Mouse (Mus musculus): ENCODE results near the gene Usp6nl.

The Usp6nl gene

DNA sequence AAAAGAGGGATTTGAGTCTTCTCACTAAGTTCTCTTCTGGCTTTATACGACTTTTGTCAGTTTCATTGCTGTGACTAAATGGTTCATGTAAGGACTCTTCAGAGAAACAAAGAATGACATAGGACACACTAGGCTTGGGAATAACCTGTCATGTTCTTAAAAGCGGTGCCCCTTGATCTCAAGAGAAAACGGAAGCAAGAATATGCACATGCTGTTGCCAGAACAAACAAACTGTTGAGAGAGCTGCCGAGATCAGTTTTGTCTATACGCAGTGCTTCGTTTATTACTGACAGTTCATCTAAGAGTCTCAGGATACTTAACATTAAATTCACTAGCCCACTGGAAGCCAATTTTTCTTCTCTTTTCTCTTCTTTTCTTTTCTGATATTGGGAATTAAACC, 76.4 kb downstream of the Usp6nl start:
- in situ Hi-C loops (cut with MboI; ENCODE audit: low pct_unique_long_range_greater_than_20kb in 1 of 2, low sequenced_read_pairs in 2 of 2, unreplicated experiment in 1 of 2) = no loop called here

DNA sequence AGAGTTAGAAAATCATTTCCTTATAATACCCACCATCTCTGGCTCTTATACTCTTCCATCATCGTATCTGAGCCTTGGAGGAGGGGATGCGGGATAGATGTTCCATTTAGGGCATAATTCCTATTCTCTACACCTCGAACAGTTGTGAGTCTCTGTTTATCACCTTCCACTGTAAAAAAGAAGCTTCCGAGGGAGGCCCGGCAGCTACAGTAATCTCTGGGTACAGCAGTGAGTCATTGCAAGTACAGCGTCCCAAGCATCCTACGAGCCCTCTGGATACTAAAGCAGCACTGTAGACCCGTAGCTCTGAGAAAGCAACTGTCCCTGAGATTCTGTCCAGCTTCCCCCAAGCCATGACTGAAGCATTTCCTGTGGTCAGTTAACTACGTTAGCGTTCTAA, 78.6 kb downstream of the Usp6nl start:
- in situ Hi-C loops (cut with MboI; ENCODE audit: low pct_unique_long_range_greater_than_20kb in 1 of 2, low sequenced_read_pairs in 2 of 2, unreplicated experiment in 1 of 2) = loop anchor here in 1 of 2 experiments (10.0 kb wide), 1 partner anchor 186 kb away; the partner anchor contains the start of gene Echdc3

DNA sequence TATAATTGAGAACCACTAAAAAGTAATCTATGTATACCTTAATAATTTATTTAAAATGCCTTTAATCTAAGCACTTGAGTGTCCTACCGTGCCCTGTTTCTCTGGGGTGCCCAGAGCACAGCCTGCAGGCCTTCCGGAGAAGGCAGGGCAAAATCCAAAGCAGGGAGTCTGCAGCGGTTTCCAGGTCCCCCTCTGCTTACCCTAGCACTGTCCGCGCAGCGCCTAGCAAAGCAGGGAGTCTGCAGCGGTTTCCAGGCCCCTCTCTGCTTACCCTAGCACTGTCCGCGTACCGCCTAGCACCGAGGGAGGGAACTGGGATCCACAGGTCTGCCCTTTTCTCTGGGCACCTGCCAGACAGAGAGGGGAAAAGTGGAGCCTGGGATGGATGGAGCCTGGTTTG, 80.9 kb downstream of the Usp6nl start:
- in situ Hi-C loops (cut with MboI; ENCODE audit: low pct_unique_long_range_greater_than_20kb in 1 of 2, low sequenced_read_pairs in 2 of 2, unreplicated experiment in 1 of 2) = loop anchor here in 1 of 2 experiments (10.0 kb wide), 1 partner anchor 189 kb away; the partner anchor contains the start of gene Echdc3

DNA sequence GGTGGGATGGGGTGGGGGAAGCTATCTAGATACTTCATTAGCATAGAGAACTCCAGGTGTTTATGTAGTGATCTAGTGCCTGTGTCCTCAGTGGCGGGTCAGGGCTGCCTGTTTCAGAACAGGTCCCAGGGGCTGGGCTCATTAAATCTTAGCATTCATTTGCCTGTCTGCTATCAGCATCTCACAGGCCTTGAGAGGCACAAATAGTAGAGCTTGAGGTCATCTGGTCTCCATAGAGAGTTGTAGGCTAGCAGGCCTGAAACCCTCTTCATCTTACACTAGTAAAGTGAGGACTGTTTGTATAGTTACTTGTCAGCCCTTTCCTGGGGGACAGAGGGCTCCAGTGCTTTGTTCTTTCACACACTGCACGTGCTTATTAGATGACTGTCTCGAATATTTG, 81.5 kb downstream of the Usp6nl start:
- in situ Hi-C loops (cut with MboI; ENCODE audit: low pct_unique_long_range_greater_than_20kb in 1 of 2, low sequenced_read_pairs in 2 of 2, unreplicated experiment in 1 of 2) = loop anchor here in 1 of 2 experiments (10.0 kb wide), 1 partner anchor 189 kb away; the partner anchor contains the start of gene Echdc3

DNA sequence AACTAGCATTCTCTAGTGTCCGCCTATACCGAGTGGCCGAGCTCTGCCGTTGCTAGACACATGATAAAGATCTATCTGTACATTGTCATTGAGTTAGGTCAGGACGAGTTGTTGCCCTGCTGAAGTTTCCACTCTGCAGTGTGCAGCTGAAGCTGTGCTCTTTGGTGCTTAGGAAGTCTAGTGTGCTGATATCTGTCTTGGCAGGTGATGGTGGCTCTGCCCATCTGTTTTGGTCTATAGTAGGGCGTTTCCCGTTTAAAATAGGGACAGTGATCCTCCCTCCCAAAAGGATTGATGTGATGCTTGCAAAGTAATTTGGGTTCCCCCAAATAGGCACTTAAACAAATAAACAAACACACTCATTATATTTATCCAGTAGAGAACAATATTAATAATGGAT, 82.2 kb downstream of the Usp6nl start:
- in situ Hi-C loops (cut with MboI; ENCODE audit: low pct_unique_long_range_greater_than_20kb in 1 of 2, low sequenced_read_pairs in 2 of 2, unreplicated experiment in 1 of 2) = loop anchor here (5.0 to 10.0 kb wide), 2 partner anchors 182 to 190 kb away; partner anchors contain the start of gene Echdc3 (in 1 of the 2)

DNA sequence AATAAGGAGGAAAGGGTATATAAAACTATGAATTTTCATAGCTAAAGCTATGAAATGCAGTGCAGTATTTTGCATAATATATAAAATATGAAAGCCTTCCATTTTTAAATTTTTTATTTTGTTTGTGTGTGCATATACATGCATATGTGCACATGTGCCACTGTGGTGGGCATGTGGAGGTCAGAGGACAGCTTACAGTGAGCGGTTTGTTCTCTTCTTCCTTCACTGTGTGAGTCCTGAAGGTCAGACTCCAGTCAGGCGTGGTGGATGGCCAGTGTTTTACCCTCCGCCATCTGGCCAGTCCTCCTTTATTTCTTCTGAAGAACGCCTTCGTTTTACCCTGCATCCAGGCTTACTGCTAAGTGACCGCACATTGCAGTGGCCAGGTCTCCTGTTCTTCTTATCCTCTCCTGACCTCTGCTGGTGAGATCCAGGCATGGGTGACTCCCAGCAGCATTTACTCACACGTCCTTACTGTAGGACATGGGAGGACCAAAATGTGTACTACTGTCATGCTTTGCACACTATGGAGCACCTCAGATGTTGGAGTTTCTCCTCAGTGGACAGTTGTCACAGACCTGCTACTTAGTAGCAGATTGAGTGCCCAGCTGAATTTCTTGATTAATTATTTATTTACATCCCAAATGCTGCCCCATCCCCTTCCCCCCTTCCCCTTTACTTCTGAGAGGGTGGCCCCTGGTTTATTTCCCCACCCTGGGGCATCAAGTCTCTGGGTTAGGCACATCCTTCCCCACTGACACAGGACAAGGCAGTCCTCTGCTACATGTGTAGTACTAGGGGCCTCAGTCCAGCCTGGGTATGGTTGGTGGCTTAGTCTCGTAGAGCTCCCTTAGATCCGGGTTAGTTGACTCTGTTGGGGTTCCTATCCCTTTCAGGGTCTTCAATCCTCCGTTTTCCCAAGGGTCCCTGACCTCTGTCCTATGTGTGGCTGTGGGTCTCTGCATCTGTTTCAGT, 82.9 kb downstream of the Usp6nl start:
- in situ Hi-C loops (cut with MboI; ENCODE audit: low pct_unique_long_range_greater_than_20kb in 1 of 2, low sequenced_read_pairs in 2 of 2, unreplicated experiment in 1 of 2) = loop anchor here (5.0 to 10.0 kb wide), 2 partner anchors 183 to 191 kb away; partner anchors contain the start of gene Echdc3 (in 1 of the 2)

DNA sequence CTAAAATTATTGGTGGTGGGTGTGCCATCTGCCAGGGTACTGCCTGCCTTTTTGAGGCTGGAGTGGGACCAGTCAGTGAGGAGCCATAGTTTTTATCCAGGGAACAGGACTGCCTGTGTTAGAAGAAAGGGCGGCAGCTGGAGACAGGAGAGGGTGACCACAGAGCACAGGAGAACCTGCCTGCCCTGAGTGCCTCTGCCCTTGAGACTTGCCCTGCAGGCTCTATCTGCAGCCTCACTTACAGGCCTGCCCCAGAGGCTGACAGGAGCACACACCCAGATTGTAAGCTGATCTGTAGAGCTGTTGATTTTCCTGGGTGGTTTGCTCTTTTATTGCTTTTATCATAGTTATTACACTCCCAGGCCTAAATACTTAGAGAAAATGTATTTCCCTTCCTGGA, 85.2 kb downstream of the Usp6nl start:
- in situ Hi-C loops (cut with MboI; ENCODE audit: low pct_unique_long_range_greater_than_20kb in 1 of 2, low sequenced_read_pairs in 2 of 2, unreplicated experiment in 1 of 2) = loop anchor here (5.0 to 10.0 kb wide), 2 partner anchors 185 to 193 kb away; partner anchors contain the start of gene Echdc3 (in 1 of the 2)

DNA sequence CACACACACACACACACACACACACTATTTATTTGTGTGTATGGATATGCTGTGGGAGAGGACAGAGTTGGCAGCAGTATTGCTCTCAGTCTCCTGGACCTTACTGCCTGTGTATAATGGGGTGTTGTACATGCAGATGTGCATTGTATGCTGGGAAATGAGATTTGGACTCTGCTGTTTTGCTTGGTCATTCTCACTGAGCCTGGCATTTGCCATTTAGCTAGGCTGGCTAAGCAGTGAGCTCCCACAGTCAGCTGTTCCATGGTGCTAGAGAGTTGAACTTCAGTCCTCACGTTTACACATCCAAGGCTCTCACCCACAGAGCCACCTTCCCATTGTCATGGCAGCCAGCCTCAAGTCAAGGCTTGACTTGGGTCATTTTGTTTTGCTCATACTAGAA, 90.2 kb downstream of the Usp6nl start:
- in situ Hi-C loops (cut with MboI; ENCODE audit: low pct_unique_long_range_greater_than_20kb in 1 of 2, low sequenced_read_pairs in 2 of 2, unreplicated experiment in 1 of 2) = no loop called here

DNA sequence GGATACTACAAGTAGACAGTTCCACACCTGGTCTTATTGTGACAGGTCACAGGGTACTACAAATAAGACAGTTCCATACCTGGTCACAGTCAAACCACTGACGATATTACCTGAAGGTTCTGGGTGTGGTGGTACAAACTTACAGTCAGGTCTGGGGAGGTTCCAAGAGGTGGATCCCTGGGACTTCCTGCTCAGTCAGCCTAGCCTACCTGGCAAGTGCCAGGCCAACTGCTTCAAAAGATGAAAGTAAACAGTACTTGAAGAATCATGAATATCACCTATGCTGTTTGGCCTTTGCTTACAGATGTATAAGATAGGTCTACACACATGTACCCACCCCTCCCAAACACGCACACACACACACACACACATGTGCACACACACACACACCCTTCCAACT, 91.3 kb downstream of the Usp6nl start:
- in situ Hi-C loops (cut with MboI; ENCODE audit: low pct_unique_long_range_greater_than_20kb in 1 of 2, low sequenced_read_pairs in 2 of 2, unreplicated experiment in 1 of 2) = no loop called here

DNA sequence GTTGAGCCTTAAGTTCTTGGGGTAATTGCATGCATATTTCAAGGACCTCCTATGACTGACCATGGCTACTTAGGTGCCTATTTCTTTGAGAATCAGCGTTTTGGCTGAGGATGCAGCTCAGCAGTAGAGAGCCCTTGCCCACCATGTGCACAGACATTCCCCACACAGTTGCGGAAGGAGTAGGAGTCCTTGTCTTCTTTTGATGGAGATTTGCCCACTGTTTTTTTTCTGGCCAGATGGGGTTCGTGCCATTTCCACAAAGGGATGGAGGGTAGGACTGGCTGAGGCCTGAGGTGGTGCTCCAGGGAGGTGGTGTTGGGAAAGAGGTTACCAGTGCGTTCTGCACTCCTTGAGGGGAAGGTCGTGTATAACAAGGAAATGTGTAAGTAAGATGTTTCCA, 91.9 kb downstream of the Usp6nl start:
- in situ Hi-C loops (cut with MboI; ENCODE audit: low pct_unique_long_range_greater_than_20kb in 1 of 2, low sequenced_read_pairs in 2 of 2, unreplicated experiment in 1 of 2) = no loop called here

DNA sequence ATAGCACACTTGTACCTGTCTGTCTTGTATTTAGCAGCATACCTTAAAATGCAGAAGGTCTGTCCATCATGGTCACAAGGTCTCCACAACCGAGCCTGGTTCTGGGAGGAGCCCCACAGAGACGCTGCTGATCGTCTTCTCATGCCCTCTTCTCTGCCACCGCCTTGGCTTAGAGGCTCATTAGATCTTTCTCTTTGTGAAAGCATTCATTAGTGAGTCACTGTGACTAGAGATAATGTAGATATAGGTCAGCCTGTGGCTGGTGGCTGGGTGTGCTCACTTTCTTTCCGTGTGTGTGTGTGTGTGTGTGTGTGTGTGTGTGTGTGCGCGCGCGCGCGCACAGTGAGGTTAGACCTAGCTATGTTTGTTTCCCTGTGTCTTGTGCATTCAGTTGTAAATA, 94.7 kb downstream of the Usp6nl start:
- in situ Hi-C loops (cut with MboI; ENCODE audit: low pct_unique_long_range_greater_than_20kb in 1 of 2, low sequenced_read_pairs in 2 of 2, unreplicated experiment in 1 of 2) = no loop called here

DNA sequence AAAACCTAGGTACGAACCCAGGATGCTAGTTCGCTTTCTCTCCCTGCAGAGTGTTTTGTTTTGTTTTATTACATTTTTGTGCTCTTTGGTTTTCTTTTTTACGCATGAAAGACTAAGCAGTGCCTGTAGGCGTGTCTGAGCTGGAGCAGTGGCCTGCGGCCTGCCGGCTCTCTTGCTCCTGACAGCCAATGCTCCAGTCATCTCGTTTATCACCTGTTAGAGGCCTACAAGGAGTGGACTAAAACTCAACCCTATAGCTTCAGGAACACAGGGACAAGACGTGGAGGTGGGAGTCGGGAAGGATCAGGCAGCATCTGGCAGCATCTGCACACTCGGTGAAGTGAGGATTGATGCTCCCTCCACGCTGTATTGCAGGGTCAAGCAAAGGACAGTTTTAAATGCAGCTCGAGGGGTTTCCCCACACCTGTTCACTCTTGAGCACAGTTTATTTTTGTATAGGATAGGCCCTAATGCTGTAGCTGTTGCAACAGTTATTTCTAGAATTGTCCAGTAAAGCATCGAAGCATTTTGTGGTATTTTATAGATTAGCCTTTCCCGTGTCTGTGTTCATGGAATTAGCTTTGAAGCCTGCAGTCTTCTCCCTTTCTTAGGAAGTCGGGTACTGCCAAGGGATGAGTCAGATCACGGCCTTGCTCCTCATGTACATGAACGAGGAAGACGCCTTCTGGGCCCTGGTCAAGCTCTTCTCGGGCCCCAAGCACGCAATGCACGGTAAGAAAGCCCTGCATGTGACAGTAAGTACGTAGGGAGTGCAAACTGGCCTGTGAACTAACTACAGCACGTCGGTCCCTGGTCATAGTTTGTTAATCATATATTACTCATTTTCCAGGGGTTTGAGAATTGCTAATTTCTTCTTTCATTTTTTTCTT, 101.4 kb downstream of the Usp6nl start:
- in situ Hi-C loops (cut with MboI; ENCODE audit: low pct_unique_long_range_greater_than_20kb in 1 of 2, low sequenced_read_pairs in 2 of 2, unreplicated experiment in 1 of 2) = no loop called here

DNA sequence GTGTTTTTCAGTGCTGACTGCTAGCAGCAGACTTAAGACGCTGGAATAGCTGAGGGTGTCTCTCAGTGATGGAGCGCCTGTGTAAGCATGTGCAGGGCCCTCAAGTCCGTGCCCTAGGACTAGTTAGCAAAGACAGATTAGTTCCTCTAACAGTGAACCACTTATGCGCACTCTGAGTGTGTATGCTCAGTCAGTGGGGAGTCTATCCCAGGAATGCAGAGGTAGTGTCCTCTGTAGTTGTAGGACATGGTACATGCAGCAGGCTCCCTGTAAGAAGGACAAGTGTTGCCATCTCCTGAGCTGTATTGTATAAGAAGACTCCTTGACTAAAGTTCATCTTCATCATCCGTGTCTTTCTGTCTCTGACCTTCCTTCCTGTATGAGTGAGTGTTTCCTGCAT, 102.4 kb downstream of the Usp6nl start:
- in situ Hi-C loops (cut with MboI; ENCODE audit: low pct_unique_long_range_greater_than_20kb in 1 of 2, low sequenced_read_pairs in 2 of 2, unreplicated experiment in 1 of 2) = no loop called here

DNA sequence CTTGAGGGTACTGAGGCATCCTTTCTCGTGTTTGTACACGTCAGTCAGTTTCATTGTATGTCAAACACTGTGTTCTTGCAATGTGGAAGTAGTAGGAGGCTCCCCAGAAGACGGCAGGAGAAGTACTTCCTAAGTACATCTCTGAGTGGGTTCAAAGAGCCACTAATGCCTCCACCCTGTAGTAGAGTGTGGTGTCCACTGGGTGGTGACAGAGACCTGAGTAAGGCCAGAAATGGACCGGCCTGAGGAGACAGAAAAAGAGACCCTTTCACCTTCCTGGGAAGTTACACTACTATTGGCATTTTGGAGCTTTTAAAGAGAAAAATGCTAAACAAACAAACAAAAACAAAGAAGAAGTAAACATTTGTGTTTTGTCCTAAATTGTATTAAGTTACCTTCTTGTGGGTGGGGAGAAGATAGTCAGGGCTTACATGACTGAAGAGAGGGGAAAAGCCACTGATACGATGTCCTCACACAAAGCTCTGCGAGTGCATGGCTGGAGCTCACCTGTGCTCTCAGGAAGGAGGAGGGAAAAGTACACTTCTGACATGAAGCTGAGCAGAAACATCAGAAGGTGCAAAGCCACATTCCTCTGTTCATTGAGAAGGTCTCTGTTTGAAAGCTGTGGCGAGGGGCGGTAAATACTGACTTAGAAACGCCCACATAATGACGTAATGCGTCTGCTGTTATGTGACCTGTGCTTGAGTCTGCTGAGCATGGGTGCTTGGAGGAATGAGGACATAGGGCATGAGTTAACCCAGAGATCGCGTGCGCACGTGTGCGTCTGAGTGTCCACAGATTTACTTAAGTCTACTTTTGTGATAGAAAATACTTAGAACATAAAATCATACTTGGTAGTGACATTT, 113.9 kb downstream of the Usp6nl start:
- in situ Hi-C loops (cut with MboI; ENCODE audit: low pct_unique_long_range_greater_than_20kb in 1 of 2, low sequenced_read_pairs in 2 of 2, unreplicated experiment in 1 of 2) = no loop called here

DNA sequence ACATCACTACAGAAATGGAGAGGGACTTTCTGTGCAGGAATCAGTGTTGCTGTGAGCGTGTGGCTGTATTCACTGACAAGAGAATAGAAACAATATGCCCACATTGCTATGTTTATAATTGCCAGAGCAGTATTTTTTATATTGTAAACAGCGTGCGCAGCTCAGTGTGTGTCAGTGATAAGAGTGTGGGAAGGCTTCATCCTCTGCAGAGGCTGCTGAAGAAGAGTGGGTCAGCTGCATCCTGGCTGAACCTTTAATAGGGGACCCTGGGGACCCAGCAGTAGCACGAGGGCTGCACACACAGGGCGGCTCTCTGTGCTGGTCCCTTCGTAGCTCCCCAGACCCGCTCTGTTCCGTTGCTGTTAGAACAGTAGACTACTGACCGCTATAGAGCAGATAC, 119.2 kb downstream of the Usp6nl start:
- in situ Hi-C loops (cut with MboI; ENCODE audit: low pct_unique_long_range_greater_than_20kb in 1 of 2, low sequenced_read_pairs in 2 of 2, unreplicated experiment in 1 of 2) = no loop called here

DNA sequence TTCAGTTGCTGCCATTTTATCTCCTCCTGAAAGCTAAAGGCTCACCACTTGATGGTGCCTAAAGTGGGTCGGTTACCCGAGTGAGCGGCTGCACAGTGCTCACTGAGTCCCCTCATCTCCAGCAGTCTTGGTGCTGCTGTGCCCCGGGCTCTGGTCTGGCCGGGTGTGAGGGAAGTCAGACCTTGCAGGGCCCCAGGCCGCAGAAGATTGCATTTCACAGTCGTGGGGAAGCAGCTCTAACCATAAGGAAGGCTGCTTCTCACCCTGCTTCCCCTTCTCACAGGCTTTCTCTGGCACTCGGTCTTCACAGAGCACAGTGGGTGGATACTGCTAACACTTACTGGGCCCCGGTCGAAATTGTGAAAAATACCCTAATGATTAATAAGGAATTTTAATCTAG, 119.8 kb downstream of the Usp6nl start:
- in situ Hi-C loops (cut with MboI; ENCODE audit: low pct_unique_long_range_greater_than_20kb in 1 of 2, low sequenced_read_pairs in 2 of 2, unreplicated experiment in 1 of 2) = no loop called here

DNA sequence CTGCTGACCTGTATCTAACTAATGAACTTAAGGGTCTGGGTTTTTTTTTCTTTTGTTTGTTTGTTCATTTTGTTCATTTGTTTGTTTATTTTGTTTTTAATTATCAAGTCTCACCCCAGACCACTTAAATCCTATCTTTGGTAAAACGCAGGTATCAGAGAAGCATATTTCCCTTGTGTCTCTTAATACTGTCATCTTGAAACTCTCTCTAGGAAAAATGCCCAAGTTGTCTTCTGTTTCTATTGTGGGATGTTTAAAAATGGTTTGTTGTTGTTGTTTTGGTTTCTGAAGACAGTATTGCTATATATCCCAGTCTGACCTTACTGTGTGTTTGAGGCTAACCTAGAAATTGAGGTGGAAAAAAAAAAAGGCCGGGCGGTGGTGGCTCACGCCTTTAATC, 121.5 kb downstream of the Usp6nl start:
- in situ Hi-C loops (cut with MboI; ENCODE audit: low pct_unique_long_range_greater_than_20kb in 1 of 2, low sequenced_read_pairs in 2 of 2, unreplicated experiment in 1 of 2) = no loop called here

DNA sequence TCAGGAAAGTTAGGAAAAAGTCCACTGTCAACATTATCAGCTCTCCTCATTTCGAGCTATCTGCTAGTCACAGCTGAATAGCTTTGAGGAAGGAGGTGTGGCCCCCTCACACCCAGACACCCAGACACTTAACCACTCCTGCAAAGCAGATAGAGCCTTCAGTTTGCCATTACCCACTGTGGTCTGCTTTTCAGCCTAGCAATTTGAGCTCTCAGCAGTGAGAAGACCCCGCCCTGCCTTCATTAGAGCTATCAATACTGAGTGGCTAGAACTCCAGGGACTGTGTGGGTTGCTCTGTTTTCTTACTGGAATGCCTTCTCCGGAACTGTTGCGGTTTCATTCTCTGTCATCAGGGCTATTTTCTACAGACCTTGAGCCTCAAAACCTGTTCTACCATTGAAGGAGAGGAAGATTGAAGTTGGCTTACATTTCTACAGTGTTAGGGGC, 122.3 kb downstream of the Usp6nl start:
- in situ Hi-C loops (cut with MboI; ENCODE audit: low pct_unique_long_range_greater_than_20kb in 1 of 2, low sequenced_read_pairs in 2 of 2, unreplicated experiment in 1 of 2) = no loop called here

All from mouse embryonic stem cell (cell line).